Mouse (Mus musculus) splenic B cell, adult 2 months (primary cell): ENCODE measurements around the gene Tnfrsf13b.
A peak's percentile ranks its signal among the peaks of the same experiment; 100 is the strongest.
"Not testable (repeated sequence)": the region's sequence is repeated elsewhere in the genome, so short reads cannot be mapped to it uniquely, and the experiment has no call there.

Experiments used
- DNase-seq: peaks from one replicate; pipeline ENCODE4 v3.0.0-alpha.2; 2011; ENCODE audit warnings: low read depth, low spot score
- H3K27me3 ChIP-seq: 2 replicates; pipeline ENCODE4 v1.6.1; 2012; ENCODE audit warnings: mild to moderate bottlenecking, low read length, moderate library complexity, mixed read lengths; ENCODE audit not compliant: control insufficient read depth, poor library complexity, insufficient read depth, severe bottlenecking
- H3K36me3 ChIP-seq: 2 replicates; pipeline ENCODE4 v1.6.1; 2012; ENCODE audit warnings: mild to moderate bottlenecking, low read length, moderate library complexity, mixed read lengths; ENCODE audit not compliant: control insufficient read depth, poor library complexity, insufficient read depth, severe bottlenecking

Tnfrsf13b gene

DNA sequence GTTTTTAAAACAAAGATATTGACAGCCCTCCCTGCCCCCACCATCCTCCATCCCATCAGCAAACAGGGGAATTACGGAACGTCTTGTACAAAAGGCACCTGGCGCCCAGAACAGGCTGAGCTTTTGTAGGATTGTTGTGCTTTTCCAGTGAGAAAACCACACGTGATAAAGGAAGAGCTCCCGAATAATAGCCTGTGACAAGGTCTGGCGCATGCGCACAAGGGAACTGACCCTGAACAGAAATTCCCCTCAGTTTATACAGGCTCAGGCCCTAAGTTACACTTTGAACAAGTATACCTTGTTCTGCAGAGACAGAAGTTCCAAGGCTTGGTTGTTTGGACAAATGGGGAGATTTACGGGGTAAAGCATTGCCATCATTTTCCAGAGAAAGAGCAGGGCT lies 19.0 kb downstream of the Tnfrsf13b start:
- H3K36me3 ChIP-seq: peaks cover 2% of the 10 kb centered on the region; the same call in 1 of the 2 replicates

DNA sequence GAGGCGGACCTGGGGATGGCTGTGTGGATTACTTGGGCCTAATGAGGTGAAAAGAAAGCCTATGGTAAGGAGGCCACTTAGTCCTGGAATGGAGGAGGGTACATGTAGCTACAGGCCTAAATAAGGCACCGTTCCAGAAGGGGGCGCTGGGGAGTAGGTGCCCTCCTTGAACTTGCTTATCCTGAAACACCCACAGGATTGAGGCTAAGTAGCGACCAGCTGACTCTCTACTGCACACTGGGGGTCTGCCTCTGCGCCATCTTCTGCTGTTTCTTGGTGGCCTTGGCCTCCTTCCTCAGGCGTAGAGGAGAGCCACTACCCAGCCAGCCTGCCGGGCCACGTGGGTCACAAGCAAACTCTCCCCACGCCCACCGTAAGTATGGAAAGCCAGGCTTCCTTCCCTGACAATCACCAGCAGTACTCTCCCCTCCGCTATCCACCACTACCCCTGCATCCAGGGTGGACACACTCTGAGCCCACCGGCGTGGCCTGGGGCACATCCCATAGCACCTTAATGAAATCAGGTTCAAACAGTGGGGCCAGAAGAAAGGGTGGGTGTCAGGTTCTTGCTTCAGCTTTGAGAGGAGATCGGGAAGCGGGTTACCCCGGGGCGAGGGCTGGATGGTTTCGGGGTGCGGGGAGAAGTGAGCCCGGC lies 20.2 kb downstream of the Tnfrsf13b start:
- H3K27me3 ChIP-seq: no peaks in the 10 kb centered on the region
- peaks cover 2% of the 10 kb centered on the region for H3K36me3 ChIP-seq
- DNase-seq: peak; percentile 68

More for the DNA sequence above, 19.0 kb downstream of the Tnfrsf13b start:
- no peaks in the 10 kb centered on the region for H3K27me3 ChIP-seq
- no peak for DNase-seq

DNA sequence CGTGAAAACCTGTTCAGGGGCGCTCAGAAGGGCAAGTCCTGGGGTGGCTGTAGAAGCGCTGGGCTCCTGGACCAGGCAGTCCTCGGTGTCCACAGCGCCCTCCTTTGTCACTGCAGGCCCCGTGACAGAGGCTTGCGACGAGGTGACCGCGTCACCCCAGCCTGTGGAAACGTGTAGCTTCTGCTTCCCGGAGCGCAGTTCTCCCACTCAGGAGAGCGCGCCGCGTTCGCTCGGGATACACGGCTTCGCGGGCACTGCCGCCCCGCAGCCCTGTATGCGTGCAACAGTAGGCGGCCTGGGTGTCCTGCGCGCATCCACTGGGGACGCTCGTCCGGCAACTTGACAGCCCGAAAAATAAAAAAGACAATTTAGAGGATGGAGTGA lies 20.7 kb downstream of the Tnfrsf13b start:
- DNase-seq: no peak
- Histone ChIP-seq H3K27me3 (no peaks in the 10 kb centered on the region), H3K36me3 (peaks cover 2% of the 10 kb centered on the region)

DNA sequence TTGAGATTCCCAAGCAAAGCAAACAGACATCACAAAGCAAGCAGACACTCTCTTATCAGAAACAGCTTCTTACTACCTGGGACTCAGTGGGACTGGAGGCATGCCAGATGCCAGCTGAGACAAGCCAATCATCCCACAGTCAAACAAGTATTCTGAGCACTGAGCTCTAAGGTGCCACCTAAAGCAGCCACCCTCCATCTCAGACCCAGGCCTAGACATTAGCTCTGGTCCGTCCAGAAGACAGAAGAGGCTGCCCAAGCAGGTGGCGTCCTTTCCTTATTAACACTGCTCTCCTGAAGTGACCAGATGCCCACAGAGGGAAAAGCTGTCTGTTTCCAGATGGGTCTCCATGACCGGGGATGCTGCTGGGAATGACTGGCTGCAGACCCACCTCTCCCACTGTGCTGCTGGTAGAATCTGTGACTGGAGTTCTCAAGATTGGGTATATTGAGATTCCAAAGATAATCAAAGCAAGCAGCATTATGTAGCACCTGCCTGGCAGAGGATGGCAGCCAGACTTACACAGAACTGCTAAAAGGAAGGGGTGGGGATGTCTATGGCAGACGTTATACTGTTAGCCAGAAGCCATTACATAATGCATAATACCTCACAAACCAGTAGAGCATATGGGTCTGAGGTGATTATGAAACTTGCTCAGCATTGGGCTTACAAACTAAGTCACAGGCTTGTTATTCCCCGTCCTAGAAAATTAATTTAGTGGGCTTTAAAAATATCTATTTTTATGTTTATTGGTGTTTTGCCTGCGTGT lies 23.9 kb downstream of the Tnfrsf13b start:
- DNase-seq: no peak
- peaks cover 13% of the 10 kb centered on the region for H3K36me3 ChIP-seq
- no peaks in the 10 kb centered on the region for H3K27me3 ChIP-seq

DNA sequence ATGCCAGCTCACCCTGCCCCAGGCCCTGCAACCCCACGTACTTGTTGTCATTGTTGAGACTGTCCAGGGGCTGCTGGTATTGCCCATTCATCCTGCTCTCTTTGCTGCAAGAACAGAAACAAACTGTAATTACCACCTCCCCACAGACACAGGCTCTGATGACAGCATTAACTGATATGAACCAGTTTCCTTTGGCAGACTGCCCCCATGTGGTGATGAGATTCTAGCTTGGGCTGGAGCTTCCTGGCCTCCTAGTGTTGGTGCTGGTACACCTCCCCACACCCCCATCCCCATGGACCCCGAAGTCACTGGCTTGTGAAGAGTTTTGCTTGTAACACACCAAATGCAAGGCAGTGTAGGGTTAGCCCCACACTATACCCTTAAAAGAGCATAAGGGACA lies 29.2 kb downstream of the Tnfrsf13b start:
- DNase-seq: peak; percentile 85
- H3K27me3 ChIP-seq: no peaks in the 10 kb centered on the region
- peaks cover 17% of the 10 kb centered on the region for H3K36me3 ChIP-seq

DNA sequence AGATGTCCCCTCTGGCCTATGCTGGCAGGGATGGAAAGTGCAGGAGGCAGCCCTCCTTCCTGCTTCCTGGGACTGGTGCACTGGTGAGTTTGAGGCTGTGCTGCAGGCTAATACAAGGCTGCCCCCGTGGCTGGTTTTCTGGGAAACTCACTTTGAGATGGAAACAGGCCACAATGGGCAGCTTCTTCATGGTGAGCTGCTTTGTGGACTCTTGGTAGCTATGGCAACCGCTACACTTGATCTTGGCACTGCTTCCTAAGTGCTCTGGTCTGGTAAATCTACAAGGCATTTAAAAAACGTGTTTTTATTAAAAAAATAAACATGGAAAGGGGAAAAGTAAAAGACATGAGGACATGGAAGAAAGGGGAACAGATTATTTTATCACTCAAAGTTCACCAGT lies 31.6 kb downstream of the Tnfrsf13b start:
- Histone ChIP-seq H3K27me3 (no peaks in the 10 kb centered on the region), H3K36me3 (peaks cover 16% of the 10 kb centered on the region)
- no peak for DNase-seq

DNA sequence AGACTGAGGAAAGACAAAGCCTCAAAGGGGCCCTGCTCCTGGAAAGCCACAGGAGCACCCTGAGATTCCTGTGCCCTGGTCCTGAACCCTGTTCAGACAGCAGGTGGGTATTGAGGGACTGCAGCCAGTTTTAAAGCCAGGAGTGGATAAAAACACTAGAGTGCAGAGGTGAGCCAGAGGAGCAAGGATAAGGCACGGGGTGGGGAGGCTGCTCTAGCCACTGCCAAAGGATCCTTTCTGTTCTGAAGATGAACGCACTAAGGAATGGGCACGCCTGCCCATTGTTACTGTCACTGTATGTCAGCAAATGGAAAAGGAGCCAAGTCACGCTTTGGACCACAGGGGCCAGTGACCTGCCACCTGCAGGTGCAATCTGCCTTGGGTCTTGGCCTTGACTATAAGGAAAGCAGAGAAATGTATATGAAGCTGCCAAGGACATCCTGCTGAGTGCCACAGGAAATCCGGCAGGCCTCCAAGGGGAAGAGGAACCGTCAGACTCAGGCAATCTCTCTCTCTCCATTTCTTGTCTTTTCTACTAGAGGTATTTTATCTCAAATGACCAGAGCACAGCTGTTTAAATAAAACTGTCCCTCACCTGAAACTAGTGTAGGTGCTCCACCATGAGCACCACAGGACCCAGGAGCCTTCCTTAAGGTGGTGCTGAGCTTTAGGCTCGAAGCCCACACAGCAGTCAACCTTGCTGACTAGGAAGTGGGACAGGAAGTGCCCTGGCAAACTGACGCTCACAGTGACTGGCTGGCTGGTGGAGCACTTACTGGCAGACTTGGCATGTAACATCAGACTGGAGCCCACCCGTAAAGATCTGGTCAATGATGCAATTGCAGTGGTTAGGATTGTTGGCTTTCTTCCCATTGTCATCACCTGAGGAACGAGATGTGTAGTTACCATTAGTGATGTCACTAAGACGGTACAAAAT lies 33.5 kb downstream of the Tnfrsf13b start:
- Histone ChIP-seq H3K36me3 (peaks cover 7% of the 10 kb centered on the region), H3K27me3 (no peaks in the 10 kb centered on the region)
- peak; percentile 42 for DNase-seq

DNA sequence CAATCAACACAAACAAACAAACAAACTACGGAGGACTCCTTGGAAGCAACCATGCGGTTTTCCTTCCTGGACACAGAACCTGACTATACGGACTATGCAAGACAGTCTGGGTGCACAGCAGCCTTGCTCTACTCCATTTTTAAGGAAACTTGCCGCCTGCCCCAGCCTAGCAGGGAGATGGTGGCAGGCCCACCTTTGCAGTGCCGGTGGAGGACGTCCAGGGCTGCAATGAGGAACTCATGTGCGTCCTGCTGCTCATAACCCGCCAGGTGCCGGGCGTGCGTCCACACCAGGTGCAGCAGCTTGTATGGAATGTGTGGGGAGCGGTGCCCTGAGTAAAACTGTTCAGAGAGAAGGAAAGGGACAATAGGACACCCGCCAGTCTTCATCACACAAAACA lies 34.6 kb downstream of the Tnfrsf13b start:
- no peak for DNase-seq
- H3K27me3 ChIP-seq: no peaks in the 10 kb centered on the region
- H3K36me3 ChIP-seq: peaks cover 9% of the 10 kb centered on the region

DNA sequence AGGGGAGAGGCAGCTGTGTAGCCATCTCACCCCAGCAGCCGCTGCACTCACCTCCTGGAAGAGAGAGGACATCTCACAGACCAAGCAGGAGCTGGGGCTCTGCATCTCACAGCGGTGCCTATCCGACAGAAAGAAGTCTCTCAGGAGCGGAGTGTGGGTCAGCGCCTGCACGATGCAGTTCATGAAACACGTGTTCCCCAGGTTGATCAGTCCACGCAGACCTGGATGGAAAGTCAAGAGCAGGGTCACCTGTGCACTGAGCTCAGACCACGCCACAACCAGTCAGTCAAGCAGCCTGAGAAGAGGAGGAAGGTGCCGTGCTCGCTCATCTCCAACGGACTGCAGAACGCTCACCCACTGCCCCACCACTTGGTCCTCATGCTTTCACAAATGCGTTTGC lies 36.2 kb downstream of the Tnfrsf13b start:
- DNase-seq: no peak

DNA sequence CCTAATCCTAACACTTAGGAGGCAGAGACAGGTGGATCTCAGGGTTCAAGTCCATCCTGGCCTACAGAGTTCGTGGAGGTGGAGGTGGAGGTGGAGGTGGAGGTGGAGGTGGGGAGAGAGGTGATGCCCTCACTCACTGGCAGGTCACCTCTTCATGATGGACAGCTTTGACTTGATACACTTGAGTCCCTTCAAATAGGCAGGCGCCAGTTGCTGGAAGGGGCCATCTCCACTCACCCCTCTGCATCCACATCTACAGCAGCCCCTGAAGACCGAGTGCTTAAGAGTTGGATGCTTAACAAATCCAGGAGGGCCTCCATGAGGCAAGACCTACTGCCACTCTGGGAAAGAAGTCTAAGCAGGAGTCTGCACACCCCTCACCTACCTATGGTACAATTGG lies 36.8 kb downstream of the Tnfrsf13b start:
- Histone ChIP-seq H3K27me3 (no peaks in the 10 kb centered on the region), H3K36me3 (peaks cover 8% of the 10 kb centered on the region)
- no peak for DNase-seq

More for the DNA sequence above, 36.2 kb downstream of the Tnfrsf13b start:
- peaks cover 9% of the 10 kb centered on the region for H3K36me3 ChIP-seq
- H3K27me3 ChIP-seq: no peaks in the 10 kb centered on the region

DNA sequence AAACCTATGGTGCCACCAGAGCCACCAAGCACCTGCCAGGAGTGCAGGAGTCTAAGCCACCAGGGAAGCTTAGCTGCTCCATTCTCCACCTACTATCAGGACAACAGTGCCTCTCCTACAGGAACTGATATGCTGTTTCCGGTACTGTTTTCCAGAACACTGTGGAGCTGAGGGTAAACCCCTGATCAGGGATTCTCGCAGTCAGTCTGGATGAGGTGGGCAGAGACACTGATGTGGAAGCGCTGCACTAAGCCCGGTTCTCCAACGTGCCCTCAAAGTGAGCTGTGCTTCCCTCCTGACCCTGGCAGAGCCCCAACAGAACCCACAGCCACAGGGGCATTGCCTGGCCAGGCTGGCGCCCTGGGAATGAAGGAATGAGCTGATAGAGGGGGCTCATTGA lies 37.8 kb downstream of the Tnfrsf13b start:
- H3K27me3 ChIP-seq: no peaks in the 10 kb centered on the region
- DNase-seq: no peak

DNA sequence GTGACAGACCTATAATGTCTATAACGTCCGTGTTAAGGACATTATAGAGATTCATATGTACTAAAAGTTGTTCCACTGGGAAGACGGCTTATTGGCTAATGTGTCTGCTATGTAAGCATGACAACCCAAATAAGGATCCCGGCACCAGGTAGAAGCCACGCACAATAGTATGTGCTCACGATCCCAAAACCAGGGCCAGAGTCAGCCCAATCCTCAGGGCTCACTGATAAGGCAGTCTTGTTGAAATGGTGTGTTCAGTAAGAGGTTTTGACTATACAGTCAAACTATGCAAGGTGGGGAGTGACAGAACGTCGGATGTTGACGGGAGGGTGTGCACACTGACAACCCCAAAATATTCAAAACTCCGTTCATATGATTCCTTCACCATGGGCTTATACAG lies 38.3 kb downstream of the Tnfrsf13b start:
- DNase-seq: no peak
- Histone ChIP-seq H3K36me3 (peaks cover 4% of the 10 kb centered on the region), H3K27me3 (no peaks in the 10 kb centered on the region)

More for the DNA sequence above, 37.8 kb downstream of the Tnfrsf13b start:
- peaks cover 4% of the 10 kb centered on the region for H3K36me3 ChIP-seq

DNA sequence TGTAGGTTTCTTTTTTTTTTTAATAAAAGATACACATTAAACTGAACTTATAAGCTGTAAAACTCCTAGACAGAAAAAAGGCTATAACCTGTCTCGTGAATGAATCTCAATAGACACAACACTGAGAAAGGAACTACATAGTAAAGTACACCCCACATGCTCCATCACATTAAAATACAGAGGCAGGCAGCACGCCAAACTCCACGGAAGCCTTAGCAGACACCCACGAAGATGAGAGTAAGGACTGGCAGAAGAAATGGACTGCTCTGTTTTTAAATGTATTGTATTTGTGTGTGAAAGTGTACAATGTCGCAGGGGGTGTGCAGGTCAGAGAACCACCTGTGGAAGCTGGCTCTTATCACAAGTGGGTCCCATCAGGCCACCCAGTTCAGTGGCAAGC lies 43.6 kb downstream of the Tnfrsf13b start:
- Histone ChIP-seq H3K36me3 (peaks cover 2% of the 10 kb centered on the region), H3K27me3 (no peaks in the 10 kb centered on the region)
- DNase-seq: no peak

DNA sequence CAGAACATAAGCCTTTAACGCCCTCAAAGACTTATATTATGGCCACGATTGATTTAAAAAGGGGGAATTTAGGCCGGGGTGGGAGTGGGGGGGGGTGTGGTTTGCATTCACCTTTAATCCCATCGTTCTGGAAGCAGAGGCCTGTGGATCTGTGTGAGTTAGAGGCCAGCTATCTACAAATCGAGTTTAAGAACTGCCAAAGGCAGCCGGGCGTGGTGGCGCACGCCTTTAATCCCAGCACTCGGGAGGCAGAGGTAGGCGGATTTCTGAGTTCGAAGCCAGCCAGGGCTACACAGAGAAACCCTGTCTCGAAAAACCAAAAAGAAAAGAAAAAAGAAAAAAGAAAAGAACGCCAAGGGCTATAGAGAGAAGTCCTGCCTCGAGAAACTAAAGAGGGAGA lies 46.9 kb downstream of the Tnfrsf13b start:
- DNase-seq, H3K36me3 ChIP-seq, H3K27me3 ChIP-seq: not testable (repeated sequence)
